Mouse (Mus musculus): Measurements from ENCODE around the gene Hist1h2bm.
"Not testable (repeated sequence)": the region's sequence is repeated elsewhere in the genome, so short reads cannot be mapped to it uniquely, and the experiment has no call there.

- TF ChIP-seq POLR2A (IDR thresholded peaks at IDR 0.05; ENCODE audit: insufficient read depth, low read length): peak; percentile 54
- not testable (repeated sequence) for TF ChIP-seq CTCF (IDR thresholded peaks at IDR 0.05; ENCODE audit: low read depth, low read length)
Measured at GRCm38 (mm10) chr13:21716540-21717391, 5.1 kb upstream of the Hist1h2bm start.
